Mouse (Mus musculus) kidney, embryonic 14.5 days (tissue): Measurements from ENCODE around the gene Zfp385c. TPM values are rescaled to one million over a fixed set of nuclear protein-coding genes. Genes with fewer than 3 reads are reported as not detected.

Experiments used
- ATAC-seq: fragments of 200-750 bp; cut with Nextera tagmentation; 2 replicates; pipeline ENCODE4 v1.8.0; 2017; ENCODE audit warnings: moderate number of reproducible peaks, mild to moderate bottlenecking, moderate TSS enrichment, moderate library complexity; ENCODE audit not compliant: low FRiP score, low TSS enrichment
- H3K27ac ChIP-seq: fragments of 300-500 bp; sonication (generic); 2 replicates; pipeline ENCODE4 v1.5.1; 2014; ENCODE audit warnings: low read depth, mild to moderate bottlenecking, low read length, moderate library complexity, mixed read lengths
- H3K27me3 ChIP-seq: fragments of 300-500 bp; sonication (generic); 2 replicates; pipeline ENCODE4 v1.6.1; 2014; ENCODE audit warnings: mild to moderate bottlenecking, low read length; ENCODE audit not compliant: control insufficient read depth, insufficient read depth
- H3K36me3 ChIP-seq: fragments of 300-500 bp; sonication (generic); 2 replicates; pipeline ENCODE4 v1.6.1; 2014; ENCODE audit warnings: low read length, mixed read lengths; ENCODE audit not compliant: control insufficient read depth, insufficient read depth
- H3K4me1 ChIP-seq: fragments of 300-500 bp; sonication (generic); 2 replicates; pipeline ENCODE4 v1.6.1; 2014; ENCODE audit warnings: low read length, mixed read lengths; ENCODE audit not compliant: control insufficient read depth, insufficient read depth
- H3K4me2 ChIP-seq: fragments of 300-500 bp; sonication (generic); replicated peaks from 2 replicates; pipeline ENCODE4 v1.6.1; 2014; ENCODE audit warnings: low read depth, mild to moderate bottlenecking, low read length
- H3K4me3 ChIP-seq: fragments of 300-500 bp; sonication (generic); 2 replicates; pipeline ENCODE4 v1.5.1; 2014; ENCODE audit warnings: mild to moderate bottlenecking, low read length
- H3K9ac ChIP-seq: fragments of 300-500 bp; sonication (generic); 2 replicates; pipeline ENCODE4 v1.6.1; 2014; ENCODE audit warnings: low read depth, mild to moderate bottlenecking, low read length, moderate library complexity
- H3K9me3 ChIP-seq: fragments of 300-500 bp; sonication (generic); 2 replicates; pipeline ENCODE4 v1.6.1; 2016; ENCODE audit warnings: low read length; ENCODE audit not compliant: control insufficient read depth
- WGBS: fragments of 180-500 bp; shearing (Covaris S2); extraction: QIAGEN DNeasy Blood & Tissue Kit; methylation state at CpG from one replicate; pipeline ENCODE4 v1.1.7; 2014; 5-methylcytosine and 5-hydroxymethylcytosine counted together
- polyA plus RNA-seq: library from polyadenylated mRNA; unstranded; fragments of >200 nt; fragmentation: Nextera tagmentation; extraction: Ambion mirVana; gene quantifications from 2 replicates; pipeline ENCODE4 v1.2.1, GENCODE M21; 2014

Gene Zfp385c
- polyA plus RNA-seq, 1 experiment from 2014 or later, result 0.50 TPM

DNA sequence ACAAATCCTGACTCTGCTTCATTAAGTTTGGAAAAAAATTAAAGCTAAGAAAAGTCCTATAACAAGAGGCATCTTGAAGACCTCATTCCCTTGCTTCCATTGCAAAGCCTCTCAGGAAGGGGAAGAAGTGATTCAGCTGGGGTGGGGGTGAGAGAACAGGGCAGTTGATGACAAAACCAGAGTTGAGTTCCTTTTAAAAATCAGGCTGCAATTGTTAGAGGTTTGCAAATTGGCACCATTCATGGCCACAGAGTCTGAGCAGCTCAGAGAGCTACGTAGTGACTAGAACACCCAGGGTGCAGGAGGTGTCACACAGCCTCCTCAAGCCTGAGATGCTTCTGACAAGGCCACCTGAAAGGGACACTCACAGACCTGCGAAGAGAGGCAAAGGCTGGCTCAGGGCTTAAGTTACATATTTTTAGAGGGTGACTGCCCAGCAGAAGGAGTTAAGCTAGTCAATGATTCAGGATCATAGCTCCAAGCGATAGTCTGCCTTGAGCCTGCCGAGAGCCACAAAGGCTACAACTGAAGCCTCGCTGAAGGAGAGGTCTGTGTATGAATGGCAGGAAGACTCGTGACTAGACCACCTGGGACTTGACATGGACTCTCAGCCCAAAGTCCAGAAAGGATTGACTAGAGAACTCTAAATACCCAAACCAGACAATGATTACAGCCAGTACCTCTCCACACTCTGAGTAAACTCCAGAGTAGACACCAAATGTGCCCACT lies 38.4 kb upstream of the Zfp385c start:
- Histone ChIP-seq H3K27ac (no peak overlapping the region), H3K36me3 (peaks cover 16% of the 10 kb centered on the region; the same call in 1 of the 2 replicates)
- ATAC-seq, result no peak

DNA sequence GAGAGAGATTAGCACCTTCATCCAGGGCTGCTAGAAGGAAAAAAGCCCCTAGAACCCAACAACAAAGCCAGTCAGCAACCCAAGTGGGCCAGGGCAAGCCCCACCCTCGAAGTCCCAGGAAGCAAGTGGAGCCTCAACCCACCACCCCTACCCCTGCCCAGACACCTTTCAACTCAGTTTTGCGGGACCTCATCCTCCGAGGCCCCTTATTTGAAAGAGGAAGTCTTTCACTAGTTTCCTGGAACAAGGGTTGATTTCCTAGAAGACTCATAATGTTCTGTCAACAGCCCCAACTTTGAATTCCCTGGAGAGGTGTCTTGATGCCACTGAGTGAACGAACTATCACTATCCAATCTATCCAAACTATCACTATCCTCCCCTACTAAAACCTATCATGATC lies 37.7 kb upstream of the Zfp385c start:
- 89% methylated on average over 4 of the region's 4 CpGs for WGBS
- Histone ChIP-seq H3K4me1 (peaks cover 4% of the 10 kb centered on the region; the same call in 1 of the 2 replicates), H3K27me3 (no peaks in the 10 kb centered on the region), H3K9me3 (no peaks in the 10 kb centered on the region), H3K27ac (no peak overlapping the region), H3K9ac (no peak overlapping the region), H3K4me3 (no peak overlapping the region), H3K36me3 (peaks cover 15% of the 10 kb centered on the region; the same call in 1 of the 2 replicates), H3K4me2 (no peak overlapping the region)
- no peak for ATAC-seq

More for the DNA sequence above, 38.4 kb upstream of the Zfp385c start:
- Histone ChIP-seq H3K4me2 (no peak overlapping the region), H3K4me1 (peaks cover under 1% of the 10 kb centered on the region; the same call in 1 of the 2 replicates), H3K9me3 (no peaks in the 10 kb centered on the region), H3K4me3 (no peak overlapping the region), H3K9ac (no peak overlapping the region), H3K27me3 (no peaks in the 10 kb centered on the region)
- WGBS, result 86% methylated on average over 6 of the region's 6 CpGs

DNA sequence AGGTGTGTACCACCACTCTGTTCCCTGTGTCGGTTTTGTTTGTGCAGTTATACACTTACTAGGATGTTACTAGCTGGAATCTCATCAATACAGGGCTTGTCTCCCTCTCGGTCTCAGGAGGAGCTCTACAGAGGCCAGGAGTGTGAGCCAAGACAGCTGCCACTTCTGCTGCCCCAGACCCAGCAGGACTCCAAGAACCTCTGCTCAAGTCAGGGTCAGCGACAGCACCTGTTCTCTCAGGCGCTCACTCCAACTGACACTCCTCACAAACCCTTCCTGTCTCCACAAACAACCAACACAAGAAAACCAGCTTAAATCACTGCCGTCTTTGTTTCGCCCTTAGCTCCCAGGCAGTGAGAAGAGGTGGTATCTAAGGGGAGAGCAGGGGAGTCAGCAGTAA lies 36.3 kb upstream of the Zfp385c start:
- Histone ChIP-seq H3K27me3 (no peaks in the 10 kb centered on the region), H3K4me3 (no peak overlapping the region), H3K36me3 (peaks cover 12% of the 10 kb centered on the region; the same call in 1 of the 2 replicates), H3K4me1 (peaks cover 8% of the 10 kb centered on the region; the same call in 1 of the 2 replicates), H3K9me3 (no peaks in the 10 kb centered on the region), H3K9ac (no peak overlapping the region), H3K27ac (no peak overlapping the region), H3K4me2 (no peak overlapping the region)
- ATAC-seq, result no peak
- 88% methylated on average over 6 of the region's 6 CpGs for WGBS

DNA sequence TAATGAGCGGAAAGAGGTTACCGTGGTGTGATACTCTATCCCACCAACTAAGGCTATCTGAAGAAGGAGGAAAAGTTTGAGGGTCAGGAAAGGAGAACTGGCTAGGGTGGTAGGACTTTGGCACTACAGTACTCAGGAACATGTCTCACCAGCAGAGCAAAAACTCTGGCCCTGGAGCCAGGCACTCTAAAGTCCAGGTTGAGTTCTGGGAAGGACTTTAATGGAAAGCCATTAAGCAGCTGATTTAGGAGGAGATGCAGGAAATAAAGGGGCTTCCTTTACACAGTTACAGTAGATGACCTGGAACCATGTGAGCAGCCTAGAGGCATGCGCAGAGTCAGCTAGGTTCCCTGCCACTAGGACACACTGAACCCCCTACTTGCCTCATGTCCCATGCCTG lies 34.9 kb upstream of the Zfp385c start:
- H3K27me3 ChIP-seq, result no peaks in the 10 kb centered on the region
- no peak for ATAC-seq
- no peaks in the 10 kb centered on the region for H3K9me3 ChIP-seq
- H3K4me2 ChIP-seq, result no peak overlapping the region
- H3K9ac ChIP-seq, result no peak overlapping the region
- H3K27ac ChIP-seq, result no peak overlapping the region
- H3K4me1 ChIP-seq, result peaks cover 17% of the 10 kb centered on the region
- WGBS, result 92% methylated on average over 3 of the region's 3 CpGs
- H3K4me3 ChIP-seq, result no peak overlapping the region
- H3K36me3 ChIP-seq, result peaks cover 12% of the 10 kb centered on the region; the same call in 1 of the 2 replicates

DNA sequence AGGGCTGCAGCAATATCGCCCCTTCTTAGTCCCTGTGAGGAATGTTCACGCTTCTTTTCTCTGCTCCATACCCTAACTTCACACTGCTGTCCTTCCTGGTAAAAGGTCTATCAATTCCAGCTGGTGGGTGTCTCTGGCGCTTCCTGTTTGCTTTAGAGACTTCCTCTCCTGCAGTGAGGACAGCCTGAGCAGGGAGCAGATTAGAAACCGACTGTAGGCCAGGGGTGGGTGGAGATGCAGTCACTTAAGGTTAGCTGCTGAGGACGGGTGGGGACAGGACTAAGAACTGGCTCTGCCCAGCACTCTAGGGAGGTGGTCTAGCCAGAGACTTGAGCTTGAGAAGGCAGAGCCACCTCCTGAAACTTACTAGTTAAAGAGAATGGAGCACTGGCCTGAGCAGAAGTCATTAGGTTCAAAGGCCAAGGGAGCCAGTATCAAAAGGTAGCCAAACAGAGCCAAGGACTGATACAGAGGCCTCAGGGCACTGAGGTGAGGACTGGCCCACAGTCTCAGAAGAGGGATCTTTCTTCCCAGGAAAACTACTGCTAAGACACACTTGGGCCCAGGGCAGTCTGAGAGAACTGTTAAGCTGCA lies 32.8 kb upstream of the Zfp385c start:
- Histone ChIP-seq H3K4me1 (peaks cover 17% of the 10 kb centered on the region), H3K27ac (no peak overlapping the region; the same call in 1 of the 2 replicates), H3K4me3 (no peak overlapping the region), H3K9ac (no peak overlapping the region), H3K9me3 (no peaks in the 10 kb centered on the region), H3K36me3 (peaks cover 12% of the 10 kb centered on the region; the same call in 1 of the 2 replicates), H3K4me2 (no peak overlapping the region), H3K27me3 (no peaks in the 10 kb centered on the region)
- ATAC-seq, result no peak
- WGBS, result 34% methylated on average over 5 of the region's 5 CpGs

DNA sequence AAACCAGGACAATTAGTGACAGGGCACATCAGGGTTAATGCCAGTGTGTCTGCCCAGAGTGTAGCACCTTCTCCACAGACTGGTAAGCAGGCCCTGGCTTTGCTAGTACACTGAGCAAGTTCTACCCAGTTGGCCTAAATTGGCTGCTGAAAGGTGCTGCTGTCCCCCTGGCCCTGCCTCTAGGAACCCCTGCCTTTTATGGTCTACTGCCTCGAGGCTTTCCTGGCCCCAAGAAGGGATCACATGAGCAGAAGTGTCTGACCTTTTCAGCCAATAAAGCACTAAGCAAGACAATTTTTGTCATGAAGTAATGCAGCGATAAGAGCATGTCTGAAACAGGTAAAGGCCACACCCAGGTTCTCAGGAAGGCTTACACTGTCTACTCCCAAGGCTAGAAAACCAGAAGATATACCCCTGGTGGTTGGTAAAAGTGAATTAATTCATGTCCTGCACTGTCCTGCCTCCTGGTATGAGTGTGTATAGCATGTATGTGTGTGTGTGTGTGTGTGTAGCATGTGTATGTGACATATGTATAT lies 30.3 kb upstream of the Zfp385c start:
- Histone ChIP-seq H3K4me1 (peaks cover 17% of the 10 kb centered on the region), H3K9me3 (no peaks in the 10 kb centered on the region), H3K4me2 (no peak overlapping the region), H3K27me3 (no peaks in the 10 kb centered on the region), H3K36me3 (peaks cover 20% of the 10 kb centered on the region), H3K27ac (no peak overlapping the region), H3K4me3 (no peak overlapping the region), H3K9ac (no peak overlapping the region)
- no peak for ATAC-seq
- 38% methylated on average over 2 of the region's 2 CpGs for WGBS

DNA sequence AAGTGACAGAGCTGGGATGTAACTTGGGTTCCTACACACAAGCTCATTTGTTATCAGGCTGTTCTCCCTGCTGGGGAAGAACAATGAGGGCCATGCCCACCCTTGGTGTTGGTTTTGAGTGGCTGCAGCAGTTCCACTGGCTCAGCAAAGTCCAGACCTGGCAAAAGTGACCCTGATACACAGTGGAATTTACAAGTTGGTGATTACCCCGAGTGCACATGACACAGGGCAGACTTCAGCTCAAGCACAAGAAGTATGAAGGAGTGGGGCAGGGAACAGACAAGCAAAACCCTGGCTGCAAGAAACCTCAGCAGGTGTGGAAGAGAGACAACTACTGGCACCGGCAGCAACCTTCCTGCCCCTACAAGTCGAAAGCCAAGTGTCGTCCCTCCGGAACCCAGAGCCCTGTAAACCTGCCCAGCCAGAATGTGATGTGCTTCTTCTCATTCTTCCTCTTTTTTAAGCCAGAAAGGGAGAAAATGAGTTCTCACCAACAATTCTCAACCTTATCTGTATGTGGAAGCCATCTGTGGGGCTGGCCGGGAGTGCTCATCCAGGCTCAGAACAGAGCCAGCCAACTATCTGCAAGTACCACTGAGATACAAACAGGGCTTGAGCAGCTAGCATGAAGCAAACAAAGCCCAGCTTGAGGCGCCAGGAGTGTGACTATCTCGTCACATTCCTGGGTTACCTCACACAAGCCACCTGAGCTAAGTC lies 29.7 kb upstream of the Zfp385c start:
- Histone ChIP-seq H3K27me3 (no peaks in the 10 kb centered on the region), H3K36me3 (peaks cover 27% of the 10 kb centered on the region), H3K9me3 (no peaks in the 10 kb centered on the region), H3K27ac (peak overlapping the region; percentile 63), H3K4me2 (no peak overlapping the region), H3K4me1 (peaks cover 17% of the 10 kb centered on the region), H3K9ac (no peak overlapping the region), H3K4me3 (no peak overlapping the region)
- 75% methylated on average over 8 of the region's 8 CpGs for WGBS
- ATAC-seq, result no peak

DNA sequence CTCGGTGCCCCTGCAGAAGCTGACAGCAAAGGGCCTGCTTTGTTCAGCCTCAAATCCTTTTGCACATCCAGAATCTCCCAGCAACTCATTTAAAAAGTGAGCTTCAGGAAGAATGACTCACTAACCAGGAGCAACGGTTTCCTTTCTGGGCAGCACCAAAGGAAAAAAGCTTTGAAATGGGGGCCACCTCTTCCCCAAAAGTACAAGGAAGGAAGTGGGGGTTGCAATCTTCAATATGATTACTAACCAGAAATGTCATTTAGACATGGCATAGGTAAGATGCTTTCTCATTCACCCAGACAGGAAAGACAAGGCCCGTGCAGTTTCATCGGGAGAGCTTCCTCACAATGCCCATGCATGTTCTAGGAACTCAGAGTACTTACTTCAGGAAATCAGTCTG lies 29.0 kb upstream of the Zfp385c start:
- Histone ChIP-seq H3K4me1 (peaks cover 17% of the 10 kb centered on the region), H3K27me3 (no peaks in the 10 kb centered on the region), H3K9ac (no peak overlapping the region), H3K27ac (peak overlapping the region; percentile 18; the same call in 1 of the 2 replicates), H3K36me3 (peaks cover 34% of the 10 kb centered on the region), H3K4me2 (no peak overlapping the region), H3K4me3 (no peak overlapping the region), H3K9me3 (no peaks in the 10 kb centered on the region)
- 74% methylated on average over 4 of the region's 4 CpGs for WGBS
- no peak for ATAC-seq
